Mouse (Mus musculus) R1 (cell line): ENCODE data around the gene Cfi.

ENCODE experiments used
- DNase-seq: peaks from one replicate; pipeline ENCODE4 v3.0.0-alpha.2; 2018; ENCODE audit warnings: low read depth, low spot score

Gene Cfi

GRCm38 (mm10) chr3:129835388-129835934 lies at the start of gene Cfi:
Gene Cfi (plus strand): TSS chr3:129835884.
- no peak for DNase-seq

DNA sequence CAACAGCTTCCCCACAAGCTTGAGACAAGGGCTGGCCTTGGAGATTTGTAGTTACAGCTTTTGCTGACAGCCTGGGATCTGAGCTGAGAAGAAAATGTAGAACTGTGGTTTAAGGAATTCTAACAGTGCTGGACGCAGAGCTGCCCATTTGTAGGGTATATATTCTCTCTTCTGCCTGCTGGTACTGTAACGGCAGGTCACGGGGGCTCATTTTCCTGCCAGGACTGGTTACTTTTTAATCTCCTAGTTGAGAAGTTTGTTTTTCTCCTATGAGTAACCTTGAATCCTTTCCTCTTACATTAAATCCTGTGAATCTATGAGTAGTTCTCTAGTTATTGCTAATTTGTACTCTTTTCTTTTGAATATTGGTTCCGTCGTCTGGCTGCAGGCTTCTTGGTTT lies 41.9 kb upstream of the Cfi start:
- no peak for DNase-seq

DNA sequence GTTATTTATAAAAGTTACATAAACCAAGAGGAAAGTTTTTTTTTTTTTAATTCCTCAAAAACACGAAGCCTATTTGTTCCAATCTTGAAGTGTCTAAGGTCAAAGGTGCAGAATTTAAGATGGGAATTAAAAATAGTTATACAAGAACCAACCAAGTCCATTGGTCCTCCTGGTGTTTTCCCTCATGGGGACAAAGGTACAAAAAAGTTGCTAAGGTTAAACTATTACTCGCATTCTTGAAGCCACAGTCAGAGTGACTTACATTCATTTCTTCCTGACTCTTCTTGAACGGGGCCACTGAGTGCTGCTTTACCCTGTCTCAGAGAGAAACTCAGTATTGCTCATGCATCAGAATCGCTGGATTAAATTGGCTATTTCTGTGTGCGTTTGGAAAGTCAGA lies 38.3 kb upstream of the Cfi start:
- DNase-seq, result no peak

- DNase-seq, result no peak
Measured at GRCm38 (mm10) chr3:129798551-129798950, 37.1 kb upstream of the Cfi start.

GRCm38 (mm10) chr3:129799011-129799410 lies 36.7 kb upstream of the Cfi start:
- DNase-seq, result no peak

DNA sequence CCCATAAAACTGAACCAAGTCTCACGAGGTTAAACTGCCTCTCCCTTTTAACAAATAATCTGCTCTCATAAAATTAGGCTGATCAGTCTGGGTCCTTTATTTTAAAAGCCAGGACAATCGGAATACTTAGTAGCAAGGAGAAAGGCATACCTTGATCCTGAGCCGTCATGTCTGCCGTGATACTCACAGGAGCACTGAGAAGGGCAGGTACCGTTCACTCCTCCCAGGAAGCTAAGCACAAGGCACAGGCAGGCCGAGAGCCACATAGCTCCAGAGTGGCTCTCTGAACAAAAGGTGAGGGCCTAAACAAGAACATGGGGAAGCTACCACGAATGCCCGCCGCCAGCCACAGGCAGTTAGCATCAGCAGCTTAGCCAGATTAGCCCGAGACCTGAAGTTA lies 31.9 kb upstream of the Cfi start, which contains the start of gene Lrit3:
Gene Lrit3 (minus strand): TSS at position 266 of the 400 bp plus-strand sequence.
- no peak for DNase-seq

DNA sequence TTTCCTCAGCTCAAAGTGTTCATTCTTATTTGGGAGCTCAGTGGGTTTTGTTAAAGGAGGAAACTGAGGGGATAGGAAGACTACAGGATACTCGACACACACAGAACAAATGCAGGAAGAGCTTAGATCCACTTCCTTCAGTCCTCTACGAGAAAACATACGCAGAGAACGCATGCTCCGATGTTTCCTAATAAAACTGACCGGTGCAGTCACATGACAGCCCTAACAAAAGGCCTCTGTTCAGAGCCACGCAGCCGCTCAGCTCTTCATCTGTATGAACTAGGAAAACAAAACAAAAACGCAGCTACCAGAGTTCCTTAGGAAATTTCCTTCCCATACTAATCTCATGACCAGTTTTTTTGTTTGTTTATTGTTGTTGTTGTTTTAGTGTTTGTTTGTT lies 14.8 kb upstream of the Cfi start:
- no peak for DNase-seq

- DNase-seq, result no peak
Measured at GRCm38 (mm10) chr3:129821736-129822135, 13.9 kb upstream of the Cfi start.

- DNase-seq, result no peak
Measured at GRCm38 (mm10) chr3:129822206-129822775, 13.4 kb upstream of the Cfi start, which contains the start of gene Rrh. Gene Rrh (minus strand): TSS chr3:129822587.

- peak; percentile 70 for DNase-seq
Measured at GRCm38 (mm10) chr3:129823293-129823692, 12.4 kb upstream of the Cfi start.

DNA sequence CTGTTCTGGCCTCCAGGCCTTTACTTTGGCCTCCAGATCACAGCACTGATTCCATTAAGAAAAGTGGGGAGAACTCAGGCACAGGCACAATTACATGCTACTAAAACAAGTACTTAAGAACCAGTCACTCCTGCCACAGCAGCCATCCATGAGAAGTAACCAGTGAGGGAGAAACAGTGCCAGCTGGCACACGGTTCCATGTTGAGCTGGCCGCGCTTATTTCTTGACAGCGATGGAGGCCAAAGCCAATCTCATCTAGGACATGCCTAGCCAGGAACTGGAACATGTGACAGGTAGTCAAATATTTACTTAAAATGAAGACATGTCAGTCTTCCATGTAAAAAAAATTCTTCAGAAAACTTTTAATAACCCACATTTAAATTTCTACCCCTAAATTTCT lies 11.5 kb upstream of the Cfi start:
- no peak for DNase-seq

DNA sequence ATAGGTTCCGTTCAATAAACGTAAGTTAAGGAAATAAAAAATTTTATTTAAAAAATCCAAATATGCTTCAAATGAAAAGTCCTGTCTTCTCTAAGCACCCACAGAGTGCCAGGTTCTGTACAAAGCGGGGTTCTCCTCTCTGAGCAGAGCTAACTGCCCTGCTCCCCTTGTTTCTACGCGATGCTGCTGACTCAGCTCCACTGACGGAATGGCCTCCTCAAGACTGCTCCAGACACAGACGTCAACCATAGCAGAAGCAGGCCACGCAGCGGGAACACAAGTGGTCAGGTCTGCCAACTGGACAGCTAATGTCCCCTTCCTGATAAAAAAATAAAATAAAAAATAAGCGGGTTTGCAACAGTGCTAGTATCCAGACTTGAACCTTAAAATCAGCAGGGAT lies 10.8 kb upstream of the Cfi start:
- no peak for DNase-seq

- no peak for DNase-seq
Measured at GRCm38 (mm10) chr3:129826691-129827090, 9.0 kb upstream of the Cfi start.

DNA sequence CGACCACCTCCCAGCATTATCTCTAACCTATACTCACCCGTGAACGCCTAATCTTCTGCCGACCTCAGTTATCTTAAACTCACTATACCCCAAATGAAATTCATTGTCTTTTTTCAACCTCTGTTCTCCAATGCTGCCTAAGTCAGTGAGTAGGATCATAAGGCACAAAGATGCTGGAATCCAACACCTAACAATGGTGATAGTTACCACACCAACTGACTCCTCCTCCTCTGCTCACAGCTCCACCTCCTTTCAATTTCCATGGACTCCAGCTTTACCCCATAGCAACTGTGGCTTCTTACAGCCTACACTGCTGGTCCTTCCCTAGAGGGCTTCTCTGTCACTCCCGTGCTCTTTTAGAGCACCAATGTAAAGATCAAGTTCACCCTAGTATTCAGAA lies 8.0 kb upstream of the Cfi start:
- peak; percentile 50 for DNase-seq

- DNase-seq, result no peak
Measured at GRCm38 (mm10) chr3:129830626-129831025, 5.1 kb upstream of the Cfi start.

GRCm38 (mm10) chr3:129831035-129831568 lies 4.6 kb upstream of the Cfi start, which contains the start of gene Gar1:
Gene Gar1 (minus strand): TSS chr3:129831396.
- DNase-seq, result peak; percentile 97

DNA sequence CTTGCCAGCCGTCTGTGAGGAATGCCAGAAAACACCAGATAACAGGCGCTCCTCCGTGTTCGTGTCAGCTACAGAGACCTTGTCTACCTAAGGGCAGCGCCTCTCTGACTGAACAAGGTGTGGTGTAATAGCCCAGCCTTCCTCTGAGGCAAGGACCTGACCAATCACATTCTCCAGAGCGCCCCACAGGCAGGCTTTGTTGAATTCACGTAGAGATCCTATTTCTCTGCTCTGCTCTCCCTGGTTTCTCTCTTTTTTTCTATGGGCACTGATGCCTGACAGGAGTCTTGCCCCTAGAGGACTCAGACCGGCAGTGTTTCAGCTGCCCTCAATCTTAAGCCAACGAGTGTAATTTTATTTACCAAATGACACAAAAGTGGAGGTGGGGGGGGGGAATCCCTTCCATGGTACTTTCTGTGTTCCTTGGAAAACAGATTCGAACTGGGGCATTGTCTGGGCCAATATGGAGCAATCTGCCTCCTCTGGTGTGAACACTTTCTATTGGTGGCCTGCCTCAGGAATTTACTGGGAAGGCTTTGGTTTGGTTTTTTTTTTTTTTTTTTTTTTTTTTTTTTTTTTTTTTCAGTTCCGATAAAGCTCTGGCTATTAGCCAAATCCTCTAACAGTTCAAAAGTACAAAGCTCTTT lies 490 bp downstream of the Cfi start:
- DNase-seq, result peak; percentile 47

DNA sequence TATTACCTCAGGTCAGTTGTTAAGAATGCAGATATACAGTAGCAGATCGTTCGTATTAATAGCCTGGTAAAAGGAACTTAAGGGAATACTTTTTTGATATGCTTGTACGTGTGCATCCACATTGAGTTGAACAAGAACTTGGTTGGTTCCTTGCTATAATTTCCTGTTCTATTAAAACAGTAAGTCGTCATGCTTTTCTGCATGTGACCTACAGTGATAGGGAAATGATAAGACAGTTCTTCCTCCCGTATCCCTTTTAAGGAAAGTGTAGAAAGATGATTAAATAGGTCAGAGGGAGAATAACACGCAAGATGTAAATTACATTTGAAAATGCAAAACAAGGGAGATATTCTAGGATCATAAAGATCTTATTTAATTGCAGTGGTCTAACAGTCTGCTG lies 1.3 kb downstream of the Cfi start:
- no peak for DNase-seq

GRCm38 (mm10) chr3:129838017-129838416 lies 2.3 kb downstream of the Cfi start:
- peak; percentile 95 for DNase-seq

- DNase-seq, result no peak
Measured at GRCm38 (mm10) chr3:129845868-129846267, 10.2 kb downstream of the Cfi start.

DNA sequence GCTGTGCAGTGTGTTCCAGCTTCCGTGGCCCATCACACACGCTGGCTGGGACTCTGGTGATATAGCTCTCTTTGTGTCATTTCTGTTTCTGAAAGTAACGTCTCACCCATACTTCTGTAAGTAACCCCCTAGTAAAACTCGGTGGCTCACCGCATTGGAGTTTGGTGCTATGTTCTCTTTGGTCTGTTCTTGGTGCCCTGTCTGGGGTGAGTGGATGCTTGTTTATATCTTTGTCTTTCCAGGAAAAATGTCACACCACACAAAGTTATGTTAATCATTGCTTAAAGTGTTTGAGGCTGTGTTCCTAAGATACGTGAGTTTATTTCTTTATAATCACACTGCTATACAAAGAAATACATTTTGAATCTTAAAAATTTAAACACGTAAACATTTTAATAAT lies 11.2 kb downstream of the Cfi start:
- no peak for DNase-seq

DNA sequence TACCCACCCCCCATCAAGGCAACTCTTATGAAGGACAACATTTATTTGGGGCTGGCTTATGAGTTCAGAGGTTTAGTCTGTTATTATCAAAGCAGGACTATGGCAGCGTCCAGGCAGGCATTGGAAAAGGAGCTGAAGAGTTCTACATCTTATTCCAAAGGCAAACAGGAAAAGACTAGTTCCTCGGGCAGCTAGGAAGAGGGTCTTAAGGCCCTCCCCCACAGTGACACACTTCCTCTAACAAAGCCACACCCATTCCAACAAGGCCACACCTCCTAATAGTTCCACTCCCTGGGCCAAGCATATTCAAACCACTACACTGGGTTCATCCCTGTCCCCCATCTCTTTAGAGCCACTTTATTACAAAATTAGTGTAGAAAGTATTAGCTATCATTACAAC lies 26.9 kb downstream of the Cfi start:
- DNase-seq, result peak; percentile 39

GRCm38 (mm10) chr3:129863698-129864097 lies 28.0 kb downstream of the Cfi start:
- peak; percentile 77 for DNase-seq
